Mouse (Mus musculus): Measurements from ENCODE around the gene Olfr283.
"Not testable (repeated sequence)": the region's sequence is repeated elsewhere in the genome, so short reads cannot be mapped to it uniquely, and the experiment has no call there.

GRCm38 (mm10) chr15:98416802-98417201, 36.1 kb upstream of the Olfr283 start:
- not testable (repeated sequence) for TF ChIP-seq POLR2A, CTCF (IDR thresholded peaks at IDR 0.05; ENCODE audit: insufficient read depth, low read depth, low read length)

Data from olfactory bulb, adult 2 months (tissue).